ENCODE assay signal across 9 mouse cellular contexts in the genomic region with DNA sequence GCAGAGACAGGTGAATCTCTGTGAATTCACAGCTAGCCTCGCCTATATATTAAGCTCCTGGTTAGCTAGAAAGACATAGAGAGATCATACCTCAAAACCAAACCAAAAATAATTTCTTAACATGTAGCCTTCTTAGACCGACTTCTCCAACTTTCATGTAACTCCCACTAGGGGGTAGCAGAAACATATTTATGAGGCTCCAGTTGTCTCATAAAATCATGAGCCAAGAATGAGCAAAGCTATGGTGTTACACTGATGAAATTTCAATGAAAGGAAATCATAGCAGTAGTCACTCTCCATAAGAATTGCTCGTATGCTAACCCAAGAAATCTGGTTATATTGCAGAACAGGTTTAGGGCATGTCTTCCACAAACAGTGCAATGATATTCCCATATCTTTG.
DNase-seq lines count a peak whose midpoint lies in the region; ATAC-seq and TF ChIP-seq lines count a peak whose summit lies in the region.
"Had no signal": no experiment of that assay in that cellular context is flagged by ENCODE, and none has a peak within 500 bp of the region (broad histone marks: within the 10 kb centered on the region; RNA-seq: fewer than 3 reads in every experiment).

No protein-coding gene starts in this region.

- no peaks in the 10 kb centered on the region for H3K27me3 ChIP-seq in liver, adult 2 months (ENCODE audit: control insufficient read depth, insufficient read depth, low read length)
- no peaks in the 10 kb centered on the region for H3K27me3 ChIP-seq in liver, embryonic 11.5 days (replicated peaks; ENCODE audit: control insufficient read depth, insufficient read depth, low read length)
- H3K27me3 ChIP-seq in intestine, embryonic 16.5 days (replicated peaks; ENCODE audit: control insufficient read depth, insufficient read depth, low read length) = no peaks in the 10 kb centered on the region
- H3K27me3 ChIP-seq: heart, embryonic 15.5 days had no signal

- DNase-seq in cerebellum, adult 11 months = peak; percentile 3
- no peak for DNase-seq in cerebellum, postnatal 4 days (ENCODE audit: low spot score in 2 of 2)
- DNase-seq in liver, adult 2 months (ENCODE audit: extremely low read depth, low read depth, low spot score) = peak; percentile 73
- no peak for DNase-seq in liver, embryonic 11.5 days (ENCODE audit: low spot score)
- DNase-seq in retina, adult 2 months (ENCODE audit: low read depth, low spot score) = peak; percentile 11
- DNase-seq in urinary bladder, postnatal 4 days (ENCODE audit: low spot score in 2 of 2) = no peak

- TF ChIP-seq POLR2A in liver, adult 2 months (IDR thresholded peaks at IDR 0.05; ENCODE audit: extremely low read depth, insufficient read depth, low read length) = no peak
- no peak for TF ChIP-seq POLR2A in cortical plate, adult 2 months (IDR thresholded peaks at IDR 0.05; ENCODE audit: extremely low read depth, insufficient read depth, low read length)

- no peak overlapping the region for H3K27ac ChIP-seq in liver, adult 2 months (replicated peaks; ENCODE audit: insufficient read depth, low read depth, low read length)
- no peak overlapping the region for H3K27ac ChIP-seq in liver, embryonic 11.5 days (ENCODE audit: low read depth, low read length)
- H3K27ac ChIP-seq in cortical plate, adult 2 months (ENCODE audit: insufficient read depth, low read length) = no peak overlapping the region
- no peak overlapping the region for H3K27ac ChIP-seq in intestine, embryonic 16.5 days (ENCODE audit: low read length)
- H3K27ac ChIP-seq: heart, embryonic 15.5 days had no signal

- no peak overlapping the region for H3K4me3 ChIP-seq in liver, adult 2 months (ENCODE audit: insufficient read depth, low read depth, low read length)
- no peak overlapping the region for H3K4me3 ChIP-seq in liver, embryonic 11.5 days (ENCODE audit: low read depth, low read length)
- H3K4me3 ChIP-seq in cortical plate, adult 2 months (ENCODE audit: insufficient read depth, low read length) = no peak overlapping the region
- H3K4me3 ChIP-seq in intestine, embryonic 16.5 days (ENCODE audit: low read length) = no peak overlapping the region
- H3K4me3 ChIP-seq: heart, embryonic 15.5 days had no signal

- no peaks in the 10 kb centered on the region for H3K79me2 ChIP-seq in liver, adult 2 months (ENCODE audit: control insufficient read depth, insufficient read depth, low read length)

- peaks cover 1% of the 10 kb centered on the region; the same call in 1 of the 2 replicates for H3K4me1 ChIP-seq in liver, adult 2 months (ENCODE audit: control insufficient read depth, insufficient read depth, low read length)
- no peaks in the 10 kb centered on the region for H3K4me1 ChIP-seq in liver, embryonic 11.5 days (replicated peaks; ENCODE audit: control insufficient read depth, insufficient read depth, low read length)
- no peaks in the 10 kb centered on the region for H3K4me1 ChIP-seq in cortical plate, adult 2 months (ENCODE audit: control insufficient read depth, insufficient read depth, low read length)
- H3K4me1 ChIP-seq in intestine, embryonic 16.5 days (ENCODE audit: control insufficient read depth, insufficient read depth, low read length) = no peaks in the 10 kb centered on the region
- H3K4me1 ChIP-seq: heart, embryonic 15.5 days had no signal

- no peaks in the 10 kb centered on the region for H3K9me3 ChIP-seq in liver, embryonic 11.5 days (ENCODE audit: control insufficient read depth, low read length)
- H3K9me3 ChIP-seq in intestine, embryonic 16.5 days (ENCODE audit: control insufficient read depth, low read length) = no peaks in the 10 kb centered on the region
- H3K9me3 ChIP-seq: heart, embryonic 15.5 days had no signal

- H3K36me3 ChIP-seq in liver, adult 2 months (ENCODE audit: control insufficient read depth, insufficient read depth, low read length) = no peaks in the 10 kb centered on the region
- no peaks in the 10 kb centered on the region for H3K36me3 ChIP-seq in liver, embryonic 11.5 days (ENCODE audit: control insufficient read depth, insufficient read depth, low read length)
- no peaks in the 10 kb centered on the region for H3K36me3 ChIP-seq in intestine, embryonic 16.5 days (ENCODE audit: control insufficient read depth, insufficient read depth, low read length)
- H3K36me3 ChIP-seq: heart, embryonic 15.5 days had no signal

- ATAC-seq in liver, embryonic 11.5 days (replicated peaks; ENCODE audit: low FRiP score) = no peak
- ATAC-seq in intestine, embryonic 16.5 days = peak; percentile 68

- no peak overlapping the region for H3K9ac ChIP-seq in liver, adult 2 months (ENCODE audit: low read depth, low read length)
- H3K9ac ChIP-seq in liver, embryonic 11.5 days (ENCODE audit: low read depth, low read length) = no peak overlapping the region
- H3K9ac ChIP-seq in intestine, embryonic 16.5 days (ENCODE audit: low read depth, low read length) = no peak overlapping the region
- H3K9ac ChIP-seq: heart, embryonic 15.5 days had no signal

- TF ChIP-seq CTCF in liver, adult 2 months (IDR thresholded peaks at IDR 0.05; ENCODE audit: low read depth, low read length) = peak; percentile 40; the same call in 1 of the 2 replicates
- 0 out of 2 replicates have a peak, but pooled peaks have one; percentile 0 for TF ChIP-seq CTCF in cortical plate, adult 2 months (IDR thresholded peaks at IDR 0.05; ENCODE audit: extremely low read depth, insufficient read depth, low read length)

- WGBS in liver, adult 2 months = 17% methylated on average over 3 of the region's 3 CpGs
- 38% methylated on average over 3 of the region's 3 CpGs for WGBS in liver, embryonic 11.5 days
- 33% methylated on average over 3 of the region's 3 CpGs for WGBS in intestine, embryonic 16.5 days

- H3K4me2 ChIP-seq in liver, embryonic 11.5 days = no peak overlapping the region
- no peak overlapping the region for H3K4me2 ChIP-seq in intestine, embryonic 16.5 days (ENCODE audit: low read depth, low read length)
- H3K4me2 ChIP-seq: heart, embryonic 15.5 days had no signal

Comparison
In these comparisons a context has a peak if more than half of its experiments do, and no peak if none do; other contexts are left out.
1. DNase-seq: peak in cerebellum, adult 11 months (single experiment), liver, adult 2 months (single experiment) and retina, adult 2 months (single experiment); none in cerebellum, postnatal 4 days (0 of 2), liver, embryonic 11.5 days (single experiment) and urinary bladder, postnatal 4 days (0 of 2).